Mouse (Mus musculus): ENCODE measurements around the gene Ulk2. TPM values are rescaled to one million over a fixed set of nuclear protein-coding genes. Genes with fewer than 3 reads are reported as not detected.

Ulk2 gene
- total and polyA plus RNA-seq, 3 experiments: 9.4 to 10.3 TPM; not detected in 1

DNA sequence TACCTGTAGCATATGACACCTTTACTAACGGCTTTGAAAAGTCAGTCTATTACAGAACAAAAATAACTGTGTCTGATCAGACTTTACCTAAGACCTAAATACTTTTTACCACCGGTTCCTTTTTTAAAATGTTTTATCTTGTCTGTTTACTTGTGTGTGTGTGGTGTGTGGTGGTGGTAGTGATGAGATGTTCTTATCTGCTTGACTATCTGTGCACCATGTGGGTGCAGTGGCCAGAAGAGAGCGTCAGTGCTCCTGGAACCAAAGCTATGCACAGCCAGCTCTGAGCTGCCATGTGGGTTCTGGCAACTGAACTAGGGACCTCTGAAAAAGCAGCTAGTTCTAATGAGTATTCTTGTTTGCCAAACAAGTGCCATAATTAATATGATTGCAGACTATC, 3.7 kb downstream of the Ulk2 start:
- H3K79me2 ChIP-seq (ENCODE audit: control insufficient read depth, insufficient read depth, low read length, poor library complexity): peaks cover 5% of the 10 kb centered on the region; the same call in 1 of the 2 replicates
- no peaks in the 10 kb centered on the region for H3K9me3 ChIP-seq (replicated peaks; ENCODE audit: insufficient read depth, low read length)
- H3K36me3 ChIP-seq (ENCODE audit: control insufficient read depth in 1 of 2, insufficient read depth in 2 of 2, low read length in 2 of 2): peaks cover 0 to 14% of the 10 kb centered on the region in 2 experiments; a peak in 2 of 4 replicates
- no peaks in the 10 kb centered on the region for H3K27me3 ChIP-seq (ENCODE audit: control insufficient read depth in 1 of 2, insufficient read depth in 2 of 2, low read length in 2 of 2)
- peak; percentile 60 for DNase-seq (ENCODE audit: low read depth, low spot score)
- H3K4me1 ChIP-seq (ENCODE audit: control insufficient read depth in 1 of 2, insufficient read depth in 2 of 2, low read length in 2 of 2): peaks cover 0 to 15% of the 10 kb centered on the region in 2 experiments; a peak in 3 of 4 replicates
- H3K27ac ChIP-seq (ENCODE audit: control insufficient read depth, low read depth, low read length): no peak overlapping the region
- no peak overlapping the region for H3K4me3 ChIP-seq (ENCODE audit: control insufficient read depth in 1 of 2, insufficient read depth in 1 of 2, low read depth in 2 of 2, low read length in 2 of 2)
- H3K9ac ChIP-seq (ENCODE audit: control insufficient read depth, low read depth, low read length, poor library complexity, severe bottlenecking): no peak overlapping the region
- TF ChIP-seq MAX (IDR thresholded peaks at IDR 0.05; ENCODE audit: low read length) (peak; percentile 75; the same call in 1 of the 2 replicates), ZMIZ1 (IDR thresholded peaks at IDR 0.05; ENCODE audit: low read depth, low read length) (no peak), TBP (IDR thresholded peaks at IDR 0.05; ENCODE audit: low read depth, low read length) (no peak), ZNF384 (IDR thresholded peaks at IDR 0.05; ENCODE audit: low read depth, low read length) (no peak), GABPA (IDR thresholded peaks at IDR 0.05; ENCODE audit: low read depth, low read length) (no peak), TCF12 (IDR thresholded peaks at IDR 0.05; ENCODE audit: low read depth, low read length) (peak; percentile 50; the same call in 1 of the 2 replicates), POLR2A (IDR thresholded peaks at IDR 0.05; ENCODE audit: control insufficient read depth in 1 of 2, insufficient read depth in 1 of 2, low read depth in 1 of 2, low read length in 2 of 2, poor library complexity in 1 of 2) (no peak), CTCF (IDR thresholded peaks at IDR 0.05 in 2 of 3, conservative IDR thresholded peaks at IDR 0.05 in 1 of 3; ENCODE audit: control insufficient read depth in 1 of 3, insufficient read depth in 1 of 3, low read depth in 2 of 3, low read length in 3 of 3, poor library complexity in 1 of 3, severe bottlenecking in 1 of 3) (peak in 2 of 3 experiments; percentile 20 to 33; a peak in 2 of 6 replicates), RCOR1 (IDR thresholded peaks at IDR 0.05; ENCODE audit: low read depth, low read length) (peak; percentile 51), USF1 (IDR thresholded peaks at IDR 0.05; ENCODE audit: low read depth, low read length) (peak; percentile 54; the same call in 1 of the 2 replicates), ELF1 (IDR thresholded peaks at IDR 0.05; ENCODE audit: low read depth, low read length) (no peak), MXI1 (IDR thresholded peaks at IDR 0.05; ENCODE audit: low read depth, low read length) (peak; percentile 91), MEF2A (IDR thresholded peaks at IDR 0.05; ENCODE audit: extremely low read depth, insufficient replicate concordance, low read depth, low read length, poor library complexity, severe bottlenecking) (no peak), NRF1 (IDR thresholded peaks at IDR 0.05; ENCODE audit: insufficient read depth, low read depth, low read length, poor library complexity, severe bottlenecking) (no peak), SIN3A (IDR thresholded peaks at IDR 0.05; ENCODE audit: low read length) (peak; percentile 75), MYC (IDR thresholded peaks at IDR 0.05; ENCODE audit: low read depth, low read length) (peak; percentile 54; the same call in 1 of the 2 replicates), MAFK (IDR thresholded peaks at IDR 0.05; ENCODE audit: borderline replicate concordance, low read depth, low read length) (no peak), CHD1 (IDR thresholded peaks at IDR 0.05; ENCODE audit: low read depth, low read length) (no peak), ETS1 (IDR thresholded peaks at IDR 0.05; ENCODE audit: low read depth, low read length) (peak; percentile 78), EP300 (IDR thresholded peaks at IDR 0.05; ENCODE audit: low read depth in 1 of 2, low read length in 2 of 2) (peak; percentile 59 to 63; a peak in 1 of 4 replicates), ZC3H11A (IDR thresholded peaks at IDR 0.05; ENCODE audit: low read depth, low read length) (peak; percentile 15; the same call in 1 of the 2 replicates), TAL1 (IDR thresholded peaks at IDR 0.05; ENCODE audit: low read length) (no peak), HCFC1 (IDR thresholded peaks at IDR 0.05; ENCODE audit: low read depth, low read length) (0 out of 2 replicates have a peak, but pooled peaks have one; percentile 27), UBTF (IDR thresholded peaks at IDR 0.05; ENCODE audit: borderline replicate concordance, insufficient read depth, low read depth, low read length) (no peak), JUND (IDR thresholded peaks at IDR 0.05; ENCODE audit: low read depth, low read length) (no peak), RAD21 (IDR thresholded peaks at IDR 0.05; ENCODE audit: low read depth, low read length) (peak; percentile 21), MAZ (IDR thresholded peaks at IDR 0.05; ENCODE audit: low read depth, low read length) (no peak), CHD2 (IDR thresholded peaks at IDR 0.05; ENCODE audit: low read length) (no peak), POLR2AphosphoS5 (IDR thresholded peaks at IDR 0.05; ENCODE audit: borderline replicate concordance, low read depth, low read length) (no peak), KAT2A (conservative IDR thresholded peaks at IDR 0.05; ENCODE audit: low read depth, low read length) (no peak), USF2 (IDR thresholded peaks at IDR 0.05; ENCODE audit: borderline replicate concordance in 1 of 2, insufficient read depth in 1 of 2, low read depth in 1 of 2, low read length in 2 of 2) (no peak), POLR2AphosphoS2 (IDR thresholded peaks at IDR 0.05; ENCODE audit: low read length) (no peak), GATA1 (IDR thresholded peaks at IDR 0.05; ENCODE audit: low read depth, low read length) (peak; percentile 82), E2F4 (IDR thresholded peaks at IDR 0.05; ENCODE audit: borderline replicate concordance, low read depth, low read length) (no peak), MYB (IDR thresholded peaks at IDR 0.05; ENCODE audit: low read depth, low read length) (no peak), NELFE (IDR thresholded peaks at IDR 0.05; ENCODE audit: low read depth, low read length) (no peak), ZKSCAN1 (IDR thresholded peaks at IDR 0.05; ENCODE audit: low read depth, low read length) (no peak)

Measured in MEL (cell line).